Mouse (Mus musculus) lung, postnatal 4 days (tissue): Measurements from ENCODE around the gene Gng13.

Source experiments
- DNase-seq, 2 experiments: peaks; one replicate each; pipeline ENCODE4 v3.0.0; 2021

Gene Gng13

GRCm38 (mm10) chr17:25716711-25717637, at the start of gene Gng13:
TSS of gene Gng13 (plus strand) at chr17:25717171.
- no peak for DNase-seq

DNA sequence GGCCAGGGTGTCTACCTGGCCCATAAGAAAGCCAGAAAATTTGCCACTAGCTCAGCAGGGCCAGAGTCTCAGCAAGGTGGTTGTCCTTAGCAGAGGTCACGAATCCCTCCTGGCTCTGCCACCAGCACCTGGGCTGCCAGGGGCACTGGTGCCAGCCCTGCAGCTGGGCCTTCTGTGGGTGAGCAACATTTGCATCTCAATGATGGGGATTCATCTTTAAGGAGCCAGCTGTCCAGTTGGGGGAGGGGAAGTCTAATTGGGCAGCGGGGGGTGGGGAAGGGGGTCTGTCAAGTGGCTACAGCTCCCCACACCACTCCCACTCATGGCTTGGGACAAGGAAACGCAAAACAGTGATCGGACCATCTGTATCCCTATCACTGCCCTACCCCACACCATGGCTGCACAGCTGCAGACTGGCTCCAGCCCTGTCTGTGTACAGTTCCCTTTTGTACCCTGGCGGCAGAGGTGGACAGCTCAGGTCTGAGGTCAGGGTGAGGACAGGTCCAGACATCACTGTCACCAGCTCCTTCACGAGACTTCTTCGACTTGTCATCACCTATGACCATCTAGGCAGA, 48.4 kb upstream of the Gng13 start:
- no peak for DNase-seq

- no peak for DNase-seq
These were observed 44.0 kb upstream of the Gng13 start for GRCm38 (mm10) chr17:25672982-25673381.

GRCm38 (mm10) chr17:25677969-25678368, 39.0 kb upstream of the Gng13 start:
- no peak for DNase-seq

GRCm38 (mm10) chr17:25679818-25680217, 37.2 kb upstream of the Gng13 start:
- DNase-seq = no peak

DNA sequence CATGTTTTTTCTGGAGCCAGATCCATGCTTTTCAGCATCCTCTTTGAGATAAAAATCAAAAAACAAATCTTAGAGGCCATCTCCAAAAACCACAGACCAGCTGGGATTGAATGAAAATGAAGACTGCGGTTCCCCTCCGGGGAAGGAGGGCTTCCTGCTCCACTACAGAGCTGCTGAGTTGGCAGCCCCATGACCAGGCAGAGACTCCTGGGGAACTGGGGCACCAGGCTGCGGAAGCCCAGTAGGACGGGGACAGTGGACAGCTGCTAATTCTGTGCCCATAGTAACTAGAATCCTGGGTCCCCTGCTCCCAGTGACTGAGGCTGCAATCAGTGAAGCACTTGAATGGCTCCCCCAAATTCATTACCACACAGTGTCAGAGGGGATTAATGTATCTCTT, 35.3 kb upstream of the Gng13 start:
- no peak for DNase-seq

- no peak for DNase-seq
These were observed 30.6 kb upstream of the Gng13 start for GRCm38 (mm10) chr17:25686323-25686722.

DNA sequence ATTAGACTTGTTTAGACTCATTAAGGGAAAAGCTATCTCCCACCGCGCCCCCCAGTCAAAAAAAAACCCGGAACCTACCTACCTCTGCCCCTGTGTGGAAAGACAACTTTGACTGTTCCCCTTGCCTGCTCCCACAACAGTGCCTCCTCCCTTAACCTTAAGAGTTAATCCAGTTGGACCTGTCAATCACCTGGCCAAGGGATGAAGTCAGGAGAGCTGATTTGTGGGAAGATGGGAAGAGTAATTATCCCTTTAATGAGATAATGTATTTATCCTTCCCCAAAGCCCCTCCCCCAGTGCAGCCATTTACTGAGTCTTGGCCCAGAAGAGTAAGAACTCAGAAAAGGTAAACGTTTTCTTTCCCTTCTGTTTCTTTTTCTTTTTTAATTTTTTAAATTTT, 28.0 kb upstream of the Gng13 start:
- no peak for DNase-seq

GRCm38 (mm10) chr17:25696263-25696662, 20.7 kb upstream of the Gng13 start:
- DNase-seq = no peak

GRCm38 (mm10) chr17:25698446-25698845, 18.5 kb upstream of the Gng13 start:
- peak in 1 of 2 experiments; percentile 73 for DNase-seq

GRCm38 (mm10) chr17:25700863-25701496, 16.0 kb upstream of the Gng13 start:
- DNase-seq = no peak

- DNase-seq = no peak
These were observed 7.0 kb upstream of the Gng13 start for GRCm38 (mm10) chr17:25709994-25710393.

DNA sequence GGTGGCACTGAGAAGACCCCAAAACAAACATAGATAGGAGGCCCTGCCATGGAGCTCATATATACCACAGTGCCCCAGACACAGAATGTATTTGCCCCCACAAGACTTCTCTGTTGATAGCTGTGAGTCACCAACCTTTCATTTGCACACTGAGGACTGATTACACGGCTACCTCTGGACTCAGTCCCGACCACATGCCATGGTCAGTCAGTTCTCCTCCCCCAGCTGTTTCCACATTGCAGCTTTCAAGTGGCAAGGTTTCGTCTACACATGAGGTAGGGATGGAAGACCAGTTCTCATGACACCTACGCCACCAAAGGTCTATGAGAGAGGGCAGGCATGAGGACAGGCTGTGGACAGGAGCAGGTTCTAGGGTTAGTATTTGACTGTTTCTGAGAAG, 5.8 kb upstream of the Gng13 start:
- no peak for DNase-seq

DNA sequence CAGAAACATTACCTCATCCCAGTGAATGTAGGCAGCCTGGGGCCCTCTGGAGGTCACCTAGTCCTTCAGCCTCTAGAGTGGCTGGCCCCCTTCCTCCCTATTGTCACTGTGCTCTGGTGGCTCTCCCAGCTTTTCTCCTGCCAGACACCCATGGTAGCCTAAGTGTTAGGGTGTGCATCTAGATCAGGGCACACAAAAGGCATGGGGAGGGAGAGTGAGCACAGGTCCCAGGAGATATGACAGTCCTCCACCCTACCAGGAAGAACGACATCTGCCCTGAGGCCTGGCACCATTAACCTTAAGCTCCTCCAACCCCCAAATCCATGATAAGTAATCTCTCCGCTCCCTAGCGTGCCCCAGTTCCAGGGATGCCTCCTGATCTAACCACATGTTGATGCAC, 1.3 kb upstream of the Gng13 start:
- DNase-seq = no peak

GRCm38 (mm10) chr17:25716130-25716529, 841 bp upstream of the Gng13 start:
- no peak for DNase-seq

GRCm38 (mm10) chr17:25717691-25718090, 720 bp downstream of the Gng13 start:
- no peak for DNase-seq

DNA sequence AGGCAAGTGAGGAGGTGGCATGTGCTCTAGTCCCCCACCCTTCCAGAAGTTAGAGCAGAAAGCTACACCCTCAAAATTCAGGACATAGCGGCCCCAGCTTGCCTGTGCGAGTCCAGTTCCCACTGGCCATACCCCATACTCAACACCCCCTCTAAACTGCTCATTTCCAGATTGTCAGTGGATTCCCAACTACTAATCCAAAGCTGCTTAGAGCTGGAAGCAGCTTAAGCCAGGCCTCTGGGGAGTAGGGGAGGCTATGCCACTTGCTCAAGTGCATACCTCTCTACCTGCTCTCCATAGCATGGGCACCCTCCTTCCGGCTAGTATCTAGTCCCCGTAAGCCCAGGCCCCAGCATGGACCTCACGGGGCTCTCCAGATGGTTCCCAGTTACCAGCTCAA, 4.5 kb downstream of the Gng13 start:
- DNase-seq = no peak

DNA sequence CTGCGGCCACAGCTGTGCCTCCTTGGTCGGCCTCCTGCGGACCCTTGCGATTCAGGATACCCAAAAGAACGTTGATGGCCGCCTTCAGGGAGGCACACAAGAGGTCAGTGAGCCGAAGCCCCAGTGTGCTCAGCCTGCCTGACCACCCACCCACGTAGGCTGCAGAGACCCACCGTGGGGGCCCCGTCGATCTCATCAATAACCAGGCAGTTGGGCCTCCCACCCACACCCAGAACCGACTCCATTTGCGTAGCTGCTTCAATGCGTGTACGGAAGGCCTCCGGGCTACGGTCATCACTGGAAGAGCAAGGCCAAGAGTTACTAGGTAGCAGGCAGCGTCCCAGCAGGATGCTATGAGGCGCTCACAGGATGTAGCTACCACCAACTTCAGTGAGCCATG, 6.5 kb downstream of the Gng13 start:
- no peak for DNase-seq

- no peak for DNase-seq
These were observed 6.9 kb downstream of the Gng13 start for GRCm38 (mm10) chr17:25723919-25724318.

- no peak for DNase-seq
These were observed 8.3 kb downstream of the Gng13 start for GRCm38 (mm10) chr17:25725264-25725663.

DNA sequence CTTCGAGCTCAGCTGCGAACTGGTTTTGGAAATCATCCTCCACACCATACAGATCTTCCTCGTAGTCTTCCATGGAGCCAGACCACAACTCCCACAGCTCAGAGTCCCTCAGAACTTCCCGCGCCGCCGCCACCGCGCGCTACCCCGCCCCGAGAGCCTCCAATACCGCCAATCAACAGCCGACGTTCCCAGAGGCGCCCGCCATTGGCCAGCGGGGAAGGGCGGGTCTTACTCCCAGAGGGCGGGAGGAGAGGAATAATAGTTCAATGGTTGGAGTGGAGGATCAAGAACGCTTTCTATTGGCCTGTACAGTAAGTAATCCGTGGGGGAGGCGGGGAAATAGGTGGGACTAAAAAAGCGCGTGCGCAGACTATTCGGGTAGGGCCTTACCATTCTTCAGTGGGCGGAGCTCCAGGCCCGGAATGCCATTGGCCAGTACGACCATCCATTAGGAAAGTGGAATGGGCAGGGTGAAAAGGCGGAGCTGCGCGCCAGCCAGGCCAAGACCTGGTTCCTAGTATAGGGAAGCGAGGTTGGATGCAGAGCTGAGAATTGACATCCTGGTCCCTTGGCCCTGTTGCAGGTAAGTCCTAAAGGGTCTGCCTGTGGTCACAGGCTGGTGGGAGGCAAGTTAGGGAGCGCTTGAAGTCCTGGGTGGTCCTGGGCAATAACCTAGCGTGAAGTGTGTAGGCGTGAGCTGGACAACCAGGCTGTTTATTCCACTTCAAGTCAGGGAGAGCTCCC, 10.5 kb downstream of the Gng13 start, which contains the start of the genes Chtf18 and Rpusd1:
Gene Chtf18, minus strand, starts transcription at position 155 of the 744 bp plus-strand sequence.
Gene Rpusd1, plus strand, starts transcription at position 406 of the 744 bp plus-strand sequence.
- peak; percentile 99 for DNase-seq

DNA sequence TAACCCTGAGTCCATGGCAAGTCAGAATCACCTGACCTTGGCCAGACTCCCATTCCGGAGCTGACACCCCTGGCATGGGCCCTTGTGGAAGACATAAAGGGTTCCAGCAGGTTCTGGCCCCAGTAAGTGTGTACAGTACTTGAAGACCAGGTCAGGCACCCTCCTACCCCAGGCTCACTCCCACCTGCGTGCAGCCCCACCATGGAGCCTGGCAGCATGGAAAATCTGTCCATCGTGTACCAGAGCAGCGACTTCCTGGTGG, 11.0 kb downstream of the Gng13 start:
- no peak for DNase-seq

GRCm38 (mm10) chr17:25732082-25732481, 15.1 kb downstream of the Gng13 start:
- DNase-seq = peak; percentile 78 to 88
